Mouse (Mus musculus): ENCODE measurements around the gene Fam187a. TPM values are rescaled to one million over a fixed set of nuclear protein-coding genes. Genes with fewer than 3 reads are reported as not detected.

The Fam187a gene
- polyA plus RNA-seq, 1 experiment: not detected

DNA sequence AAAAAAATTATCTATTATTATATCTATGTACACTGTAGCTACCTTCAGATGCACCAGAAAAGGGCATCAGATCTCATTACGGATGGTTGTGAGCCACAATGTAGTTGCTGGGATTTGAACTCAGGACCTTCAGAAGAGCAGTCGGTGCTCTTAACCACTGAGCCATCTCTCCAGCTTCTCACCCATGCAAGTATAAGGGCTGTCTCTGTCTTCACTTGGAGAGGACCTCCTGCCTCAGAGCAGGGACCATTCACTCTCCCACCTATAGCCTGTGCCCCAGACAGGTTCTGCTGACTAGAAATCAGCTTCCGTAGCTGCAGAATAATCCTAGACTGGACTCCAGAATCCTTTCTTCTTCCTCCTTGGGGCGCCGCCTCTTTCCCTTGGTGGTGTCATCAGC lies 17.1 kb downstream of the Fam187a start:
- no peak overlapping the region for H3K27ac ChIP-seq (ENCODE audit: insufficient read depth, low read length)
- no peaks in the 10 kb centered on the region for H3K27me3 ChIP-seq (ENCODE audit: control insufficient read depth, insufficient read depth, low read length)
- no peaks in the 10 kb centered on the region for H3K4me1 ChIP-seq (ENCODE audit: control insufficient read depth, insufficient read depth, insufficient read length)
- H3K4me3 ChIP-seq (ENCODE audit: extremely low read depth, insufficient read depth, insufficient read length): no peak overlapping the region
- 90% methylated on average over 5 of the region's 5 CpGs for WGBS
- TF ChIP-seq POLR2A (IDR thresholded peaks at IDR 0.05; ENCODE audit: low read depth, low read length) (no peak), CTCF (IDR thresholded peaks at IDR 0.05; ENCODE audit: extremely low read depth, insufficient read depth, insufficient read length, insufficient replicate concordance) (no peak)
- no peak for DNase-seq (ENCODE audit: low read depth in 1 of 2, low spot score in 2 of 2)
- H3K36me3 ChIP-seq (ENCODE audit: control insufficient read depth, insufficient read depth, low read length): 0 out of 2 replicates have a peak, but pooled peaks cover 1% of the 10 kb centered on the region

GRCm38 (mm10) chr11:102903654-102904053 lies 18.7 kb downstream of the Fam187a start:
- Histone ChIP-seq H3K27me3 (ENCODE audit: control insufficient read depth, insufficient read depth, low read length) (no peaks in the 10 kb centered on the region), H3K4me1 (ENCODE audit: control insufficient read depth, insufficient read depth, insufficient read length) (no peaks in the 10 kb centered on the region), H3K36me3 (ENCODE audit: control insufficient read depth, insufficient read depth, low read length) (peaks cover 4% of the 10 kb centered on the region; the same call in 1 of the 2 replicates), H3K4me3 (ENCODE audit: extremely low read depth, insufficient read depth, insufficient read length) (no peak overlapping the region), H3K27ac (ENCODE audit: insufficient read depth, low read length) (no peak overlapping the region)
- WGBS: 88% methylated on average over 7 of the region's 7 CpGs
- TF ChIP-seq CTCF (IDR thresholded peaks at IDR 0.05; ENCODE audit: extremely low read depth, insufficient read depth, insufficient read length, insufficient replicate concordance) (no peak), POLR2A (IDR thresholded peaks at IDR 0.05; ENCODE audit: low read depth, low read length) (no peak)
- no peak for DNase-seq (ENCODE audit: low read depth in 1 of 2, low spot score in 2 of 2)

DNA sequence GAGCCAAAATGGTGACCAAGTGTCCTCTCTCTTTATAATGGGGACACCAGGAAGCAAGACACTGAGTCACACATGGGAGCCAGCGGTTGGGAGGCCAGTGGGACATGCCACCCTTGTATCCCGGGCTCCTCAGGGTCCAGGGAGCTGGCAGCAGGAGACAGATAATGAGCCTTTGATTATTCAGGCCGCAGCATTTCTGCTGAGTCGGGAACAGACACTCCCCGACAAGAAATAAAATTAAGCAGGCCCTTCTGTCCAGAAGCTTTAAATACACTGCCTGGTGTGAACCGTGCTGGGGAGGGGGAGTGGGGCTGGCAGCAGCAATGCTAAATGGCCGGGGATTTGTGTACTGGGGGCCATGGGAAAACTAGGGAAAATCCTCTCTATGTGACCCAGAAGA lies 26.4 kb downstream of the Fam187a start:
- DNase-seq (ENCODE audit: low read depth in 1 of 2, low spot score in 2 of 2): no peak
- Histone ChIP-seq H3K36me3 (ENCODE audit: control insufficient read depth, insufficient read depth, low read length) (peaks cover 4% of the 10 kb centered on the region; the same call in 1 of the 2 replicates), H3K27ac (ENCODE audit: insufficient read depth, low read length) (no peak overlapping the region), H3K4me3 (ENCODE audit: extremely low read depth, insufficient read depth, insufficient read length) (no peak overlapping the region), H3K27me3 (ENCODE audit: control insufficient read depth, insufficient read depth, low read length) (no peaks in the 10 kb centered on the region), H3K4me1 (ENCODE audit: control insufficient read depth, insufficient read depth, insufficient read length) (no peaks in the 10 kb centered on the region)
- WGBS: 94% methylated on average over 7 of the region's 7 CpGs
- TF ChIP-seq POLR2A (IDR thresholded peaks at IDR 0.05; ENCODE audit: low read depth, low read length) (no peak), CTCF (IDR thresholded peaks at IDR 0.05; ENCODE audit: extremely low read depth, insufficient read depth, insufficient read length, insufficient replicate concordance) (no peak)

- Histone ChIP-seq H3K27me3 (ENCODE audit: control insufficient read depth, insufficient read depth, low read length) (no peaks in the 10 kb centered on the region), H3K27ac (ENCODE audit: insufficient read depth, low read length) (no peak overlapping the region), H3K4me3 (ENCODE audit: extremely low read depth, insufficient read depth, insufficient read length) (no peak overlapping the region), H3K4me1 (ENCODE audit: control insufficient read depth, insufficient read depth, insufficient read length) (no peaks in the 10 kb centered on the region), H3K36me3 (ENCODE audit: control insufficient read depth, insufficient read depth, low read length) (no peaks in the 10 kb centered on the region; the same call in 1 of the 2 replicates)
- WGBS: 96% methylated on average over 9 of the region's 9 CpGs
- TF ChIP-seq POLR2A (IDR thresholded peaks at IDR 0.05; ENCODE audit: low read depth, low read length): no peak
- no peak for TF ChIP-seq CTCF (IDR thresholded peaks at IDR 0.05; ENCODE audit: extremely low read depth, insufficient read depth, insufficient read length, insufficient replicate concordance)
- DNase-seq (ENCODE audit: low read depth in 1 of 2, low spot score in 2 of 2): no peak
Measured at GRCm38 (mm10) chr11:102915380-102915779, 30.4 kb downstream of the Fam187a start.

DNA sequence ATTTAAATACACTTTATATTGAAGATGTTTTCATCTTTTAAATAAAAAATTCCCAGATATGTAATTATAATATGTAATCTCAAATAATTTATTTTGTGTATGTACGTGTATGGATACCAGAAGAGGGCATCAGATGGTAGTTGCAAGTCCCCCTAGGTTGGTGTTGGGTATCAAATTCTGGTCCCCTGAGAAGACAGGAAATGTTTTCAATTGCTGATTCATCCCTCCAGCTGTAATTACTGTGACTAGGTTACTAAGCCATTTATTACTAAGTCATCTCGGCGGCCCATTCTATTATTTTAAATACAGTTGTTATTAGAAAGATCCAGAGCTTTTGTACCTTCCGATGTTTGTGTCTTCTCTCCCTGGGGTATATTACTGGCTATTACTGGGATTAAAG lies 33.1 kb downstream of the Fam187a start:
- DNase-seq (ENCODE audit: low read depth in 1 of 2, low spot score in 2 of 2): no peak
- Histone ChIP-seq H3K4me1 (ENCODE audit: control insufficient read depth, insufficient read depth, insufficient read length) (no peaks in the 10 kb centered on the region), H3K4me3 (ENCODE audit: extremely low read depth, insufficient read depth, insufficient read length) (no peak overlapping the region), H3K27me3 (ENCODE audit: control insufficient read depth, insufficient read depth, low read length) (no peaks in the 10 kb centered on the region), H3K27ac (ENCODE audit: insufficient read depth, low read length) (no peak overlapping the region), H3K36me3 (ENCODE audit: control insufficient read depth, insufficient read depth, low read length) (no peaks in the 10 kb centered on the region)
- WGBS: 75% methylated on average over 4 of the region's 4 CpGs
- no peak for TF ChIP-seq CTCF (IDR thresholded peaks at IDR 0.05; ENCODE audit: extremely low read depth, insufficient read depth, insufficient read length, insufficient replicate concordance)
- TF ChIP-seq POLR2A (IDR thresholded peaks at IDR 0.05; ENCODE audit: low read depth, low read length): no peak

- no peaks in the 10 kb centered on the region for H3K27me3 ChIP-seq (ENCODE audit: control insufficient read depth, insufficient read depth, low read length)
- WGBS: 94% methylated on average over 6 of the region's 6 CpGs
- H3K36me3 ChIP-seq (ENCODE audit: control insufficient read depth, insufficient read depth, low read length): no peaks in the 10 kb centered on the region
- TF ChIP-seq POLR2A (IDR thresholded peaks at IDR 0.05; ENCODE audit: low read depth, low read length) (no peak), CTCF (IDR thresholded peaks at IDR 0.05; ENCODE audit: extremely low read depth, insufficient read depth, insufficient read length, insufficient replicate concordance) (no peak)
- H3K4me3 ChIP-seq (ENCODE audit: extremely low read depth, insufficient read depth, insufficient read length): no peak overlapping the region
- H3K4me1 ChIP-seq (ENCODE audit: control insufficient read depth, insufficient read depth, insufficient read length): peaks cover 2% of the 10 kb centered on the region; the same call in 1 of the 2 replicates
- H3K27ac ChIP-seq (ENCODE audit: insufficient read depth, low read length): no peak overlapping the region
- no peak for DNase-seq (ENCODE audit: low read depth in 1 of 2, low spot score in 2 of 2)
Measured at GRCm38 (mm10) chr11:102921491-102921890, 36.5 kb downstream of the Fam187a start.

DNA sequence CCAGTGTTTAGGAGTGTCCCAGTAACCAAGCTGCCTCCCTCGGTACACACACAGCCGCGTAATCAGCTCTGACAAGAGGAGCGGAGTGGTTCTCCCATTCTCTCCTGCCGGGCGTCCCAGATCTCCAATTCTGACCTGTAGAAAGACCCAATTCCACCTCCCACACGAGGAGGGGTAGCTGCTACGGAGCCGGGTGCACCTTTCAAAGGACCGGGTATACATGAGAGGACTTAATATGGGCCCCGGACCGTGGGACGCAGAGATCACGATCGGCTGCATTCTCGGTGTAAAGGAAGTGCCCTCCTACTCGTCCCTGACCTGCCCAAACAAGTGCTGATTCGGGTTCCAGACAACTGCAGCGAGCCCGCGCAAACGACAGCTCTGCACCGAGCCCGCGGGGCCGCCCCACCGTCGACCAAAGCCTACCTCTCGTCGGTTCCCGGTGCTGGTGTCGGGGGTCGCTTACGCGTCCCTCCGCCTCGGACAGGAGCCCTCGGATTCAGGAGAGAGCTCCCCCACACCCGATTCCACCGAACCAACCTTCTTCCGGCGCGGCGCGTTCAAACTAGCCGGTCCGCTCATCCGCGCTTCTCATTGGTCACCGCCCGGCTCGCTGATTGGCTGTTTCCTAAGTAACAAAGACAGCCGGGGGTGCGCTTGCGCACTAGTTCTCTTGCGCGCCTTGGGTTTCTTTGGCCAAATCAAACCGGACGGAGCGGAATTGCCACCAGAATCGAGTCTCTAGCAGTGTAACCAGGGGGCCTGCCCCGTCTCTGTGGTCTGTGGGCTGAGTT lies 39.8 kb downstream of the Fam187a start, which contains the start of gene Kif18b:
Gene Kif18b (minus strand): TSS at position 568 of the 794 bp plus-strand sequence.
- under 1% methylated on average over 62 of the region's 62 CpGs for WGBS
- Histone ChIP-seq H3K27me3 (ENCODE audit: control insufficient read depth, insufficient read depth, low read length) (no peaks in the 10 kb centered on the region), H3K4me1 (ENCODE audit: control insufficient read depth, insufficient read depth, insufficient read length) (peaks cover 2% of the 10 kb centered on the region; the same call in 1 of the 2 replicates), H3K36me3 (ENCODE audit: control insufficient read depth, insufficient read depth, low read length) (no peaks in the 10 kb centered on the region), H3K27ac (ENCODE audit: insufficient read depth, low read length) (peak within 1 kb of the TSS; percentile 42), H3K4me3 (ENCODE audit: extremely low read depth, insufficient read depth, insufficient read length) (peak within 1 kb of the TSS; percentile 78)
- peak; percentile 88 to 93 for DNase-seq (ENCODE audit: low read depth in 1 of 2, low spot score in 2 of 2)
- TF ChIP-seq CTCF (IDR thresholded peaks at IDR 0.05; ENCODE audit: extremely low read depth, insufficient read depth, insufficient read length, insufficient replicate concordance) (no peak), POLR2A (IDR thresholded peaks at IDR 0.05; ENCODE audit: low read depth, low read length) (no peak)

All from spleen, adult 2 months (tissue).